Mouse (Mus musculus): ENCODE results near the gene Adamts17.

- TF ChIP-seq CTCF (IDR thresholded peaks at IDR 0.05; ENCODE audit: control insufficient read depth, insufficient read depth, low read length) (no peak), POLR2A (IDR thresholded peaks at IDR 0.05; ENCODE audit: borderline replicate concordance, control insufficient read depth, low read depth, low read length) (no peak)
These were observed 322.6 kb downstream of the Adamts17 start for GRCm38 (mm10) chr7:67162135-67162534.

Measured in bone marrow, adult 2 months (tissue).